Mouse (Mus musculus) erythroblast, embryonic 14.5 days (primary cell): ENCODE results near the gene Cul4b. TPM values are rescaled to one million over a fixed set of nuclear protein-coding genes. Genes with fewer than 3 reads are reported as not detected.
"Not testable (repeated sequence)": the region's sequence is repeated elsewhere in the genome, so short reads cannot be mapped to it uniquely, and the experiment has no call there.

ENCODE experiments used
- H3K27me3 ChIP-seq: 2 replicates; pipeline ENCODE4 v1.6.1; 2012; ENCODE audit warnings: inconsistent platforms; ENCODE audit not compliant: control insufficient read depth
- H3K36me3 ChIP-seq: 2 replicates; pipeline ENCODE4 v1.6.1; 2012; ENCODE audit warnings: mild to moderate bottlenecking, inconsistent platforms; ENCODE audit not compliant: control insufficient read depth
- H3K4me1 ChIP-seq: 2 replicates; pipeline ENCODE4 v1.6.1; 2012; ENCODE audit warnings: inconsistent platforms; ENCODE audit not compliant: control insufficient read depth
- H3K4me3 ChIP-seq: replicated peaks from 2 replicates; pipeline ENCODE3; 2012; ENCODE audit warnings: moderate library complexity, mild to moderate bottlenecking, inconsistent platforms
- H3K9me3 ChIP-seq: 2 replicates; pipeline ENCODE4 v1.6.1; 2012; ENCODE audit warnings: low read length, inconsistent platforms, mixed read lengths; ENCODE audit not compliant: control insufficient read depth
- GATA1 ChIP-seq: IDR thresholded peaks from 2 replicates; pipeline ENCODE4 v1.6.1; 2012; ENCODE audit warnings: low read length, inconsistent platforms, mixed read lengths
- TAL1 ChIP-seq: IDR thresholded peaks from 3 replicates; pipeline ENCODE4 v1.6.1; 2012; ENCODE audit warnings: low read length, inconsistent platforms, mixed read lengths
- polyA plus RNA-seq: library from polyadenylated mRNA; stranded (reverse); fragments of >175 nt; gene quantifications from 2 replicates; pipeline ENCODE4 v1.2.3, GENCODE M21; 2012

Gene Cul4b
- polyA plus RNA-seq, 1 experiment, result 0.16 TPM

- TF ChIP-seq TAL1 (no peak), GATA1 (no peak)
Measured at GRCm38 (mm10) chrX:38565176-38565542, 10.8 kb downstream of the Cul4b start.

GRCm38 (mm10) chrX:38564542-38565175, 11.3 kb downstream of the Cul4b start:
- Histone ChIP-seq H3K4me1 (peaks cover 19% of the 10 kb centered on the region), H3K36me3 (peaks cover 28% of the 10 kb centered on the region), H3K27me3 (no peaks in the 10 kb centered on the region), H3K9me3 (no peaks in the 10 kb centered on the region), H3K4me3 (peak overlapping the region; percentile 83)
- no peak for TF ChIP-seq GATA1
- TF ChIP-seq TAL1, result no peak

More at GRCm38 (mm10) chrX:38565176-38565542, 10.8 kb downstream of the Cul4b start:
- Histone ChIP-seq H3K4me3 (peak overlapping the region; percentile 83), H3K9me3 (no peaks in the 10 kb centered on the region), H3K36me3 (peaks cover 26% of the 10 kb centered on the region), H3K4me1 (peaks cover 19% of the 10 kb centered on the region), H3K27me3 (no peaks in the 10 kb centered on the region)

- Histone ChIP-seq H3K27me3 (no peaks in the 10 kb centered on the region), H3K4me1 (peaks cover 19% of the 10 kb centered on the region), H3K9me3 (no peaks in the 10 kb centered on the region), H3K36me3 (peaks cover 30% of the 10 kb centered on the region), H3K4me3 (peak overlapping the region; percentile 83)
- TF ChIP-seq GATA1 (no peak), TAL1 (no peak)
Measured at GRCm38 (mm10) chrX:38563941-38564541, 12.0 kb downstream of the Cul4b start.

- H3K27me3 ChIP-seq, result no peaks in the 10 kb centered on the region
- H3K4me1 ChIP-seq, result no peaks in the 10 kb centered on the region
- H3K9me3 ChIP-seq, result no peaks in the 10 kb centered on the region
- H3K4me3 ChIP-seq, result no peak overlapping the region
- H3K36me3 ChIP-seq, result peaks cover 61% of the 10 kb centered on the region
- TF ChIP-seq TAL1, result no peak
- TF ChIP-seq GATA1, result no peak
Measured at GRCm38 (mm10) chrX:38553255-38553654, 22.7 kb downstream of the Cul4b start.

GRCm38 (mm10) chrX:38514556-38514955, 61.4 kb downstream of the Cul4b start:
- H3K36me3 ChIP-seq, result no peaks in the 10 kb centered on the region
- H3K4me1 ChIP-seq, result no peaks in the 10 kb centered on the region
- no peaks in the 10 kb centered on the region for H3K9me3 ChIP-seq
- TF ChIP-seq GATA1, result no peak
- no peak for TF ChIP-seq TAL1
- no peaks in the 10 kb centered on the region for H3K27me3 ChIP-seq
- H3K4me3 ChIP-seq, result no peak overlapping the region

GRCm38 (mm10) chrX:38504846-38505245, 71.2 kb downstream of the Cul4b start:
- no peaks in the 10 kb centered on the region for H3K27me3 ChIP-seq
- no peaks in the 10 kb centered on the region for H3K36me3 ChIP-seq

GRCm38 (mm10) chrX:38502182-38502581, 73.8 kb downstream of the Cul4b start:
- not testable (repeated sequence) for H3K4me3 ChIP-seq, H3K36me3 ChIP-seq, H3K9me3 ChIP-seq, H3K4me1 ChIP-seq, H3K27me3 ChIP-seq

More at GRCm38 (mm10) chrX:38504846-38505245, 71.2 kb downstream of the Cul4b start:
- TF ChIP-seq GATA1 (no peak), TAL1 (no peak)
- Histone ChIP-seq H3K4me1 (no peaks in the 10 kb centered on the region), H3K4me3 (no peak overlapping the region), H3K9me3 (no peaks in the 10 kb centered on the region; the same call in 1 of the 2 replicates)

- not testable (repeated sequence) for H3K27me3 ChIP-seq, H3K4me3 ChIP-seq, H3K4me1 ChIP-seq, H3K36me3 ChIP-seq, H3K9me3 ChIP-seq
Measured at GRCm38 (mm10) chrX:38485464-38485863, 90.5 kb downstream of the Cul4b start.

Other genes starting within 250 kb of the Cul4b start
- 0.10 and 0.18 TPM in 2 replicates for gene Lamp2, start 119.7 kb downstream of the Cul4b start, polyA plus RNA-seq
- gene Mcts1, start 24.4 kb upstream of the Cul4b start, polyA plus RNA-seq, result 0.11 TPM in 1 of 2 replicates, not detected in the other
- 0.05 TPM in 1 of 2 replicates, not detected in the other for gene C1galt1c1, start 58.9 kb upstream of the Cul4b start, polyA plus RNA-seq
- not detected in 2 replicates for gene 6030498E09Rik, start 196.5 kb upstream of the Cul4b start, polyA plus RNA-seq